Mouse (Mus musculus) embryonic fibroblast, embryonic 13.5 days (primary cell): ENCODE data around the gene Tinagl1. TPM values are rescaled to one million over a fixed set of nuclear protein-coding genes. Genes with fewer than 3 reads are reported as not detected.
A peak's percentile ranks its signal among the peaks of the same experiment; 100 is the strongest.

Experiments used
- H3K27ac ChIP-seq: 2 replicates; pipeline ENCODE4 v1.5.1; 2012; ENCODE audit warnings: low read length, control low read depth, inconsistent platforms; ENCODE audit not compliant: insufficient read depth
- H3K4me1 ChIP-seq: 2 replicates; pipeline ENCODE4 v1.6.1; 2011; ENCODE audit warnings: low read length; ENCODE audit not compliant: control insufficient read depth, insufficient read depth
- H3K4me3 ChIP-seq: 2 replicates; pipeline ENCODE4 v1.5.1; 2011; ENCODE audit warnings: mild to moderate bottlenecking, control low read depth, low read length; ENCODE audit not compliant: insufficient read depth
- CTCF ChIP-seq: IDR thresholded peaks from 2 replicates; pipeline ENCODE4 v1.5.1; 2011; ENCODE audit warnings: mild to moderate bottlenecking, control low read depth, low read length, moderate library complexity, borderline replicate concordance; ENCODE audit not compliant: insufficient read depth
- POLR2A ChIP-seq: IDR thresholded peaks from 2 replicates; pipeline ENCODE4 v1.6.1; 2011; ENCODE audit warnings: low read depth, mild to moderate bottlenecking, control low read depth, low read length, moderate library complexity
- polyA plus RNA-seq: library from polyadenylated mRNA; stranded (reverse); fragments of >200 nt; gene quantifications from 2 replicates; pipeline ENCODE4 v1.2.4, GENCODE M21; 2011; ENCODE audit warnings: low read depth; ENCODE audit not compliant: missing spikeins, insufficient read length

The Tinagl1 gene
- polyA plus RNA-seq, 1 experiment: 42.1 TPM

- Histone ChIP-seq H3K4me3 (no peak overlapping the region), H3K27ac (no peak overlapping the region)
- TF ChIP-seq POLR2A (no peak), CTCF (no peak)
Measured at GRCm38 (mm10) chr4:130148405-130148804, 26.5 kb downstream of the Tinagl1 start.

GRCm38 (mm10) chr4:130141786-130142185 is 33.1 kb downstream of the Tinagl1 start:
- TF ChIP-seq POLR2A (no peak), CTCF (no peak)
- no peaks in the 10 kb centered on the region for H3K4me1 ChIP-seq
- H3K27ac ChIP-seq: no peak overlapping the region
- no peak overlapping the region for H3K4me3 ChIP-seq

More at GRCm38 (mm10) chr4:130148405-130148804, 26.5 kb downstream of the Tinagl1 start:
- H3K4me1 ChIP-seq: no peaks in the 10 kb centered on the region

- no peaks in the 10 kb centered on the region for H3K4me1 ChIP-seq
- no peak for TF ChIP-seq POLR2A
- no peak for TF ChIP-seq CTCF
- no peak overlapping the region for H3K4me3 ChIP-seq
- H3K27ac ChIP-seq: no peak overlapping the region
Measured at GRCm38 (mm10) chr4:130140992-130141402, 33.9 kb downstream of the Tinagl1 start.

- Histone ChIP-seq H3K27ac (no peak within 1 kb of the TSS), H3K4me1 (no peaks in the 10 kb centered on the region), H3K4me3 (peak within 1 kb of the TSS; percentile 10; the same call in 1 of the 2 replicates)
- no peak for TF ChIP-seq CTCF
- TF ChIP-seq POLR2A: no peak
Measured at GRCm38 (mm10) chr4:130139214-130139492, 35.8 kb downstream of the Tinagl1 start, which contains the start of gene Hcrtr1. Hcrtr1 (minus strand) TSS chr4:130139359.

- TF ChIP-seq POLR2A (no peak), CTCF (peak; percentile 56)
- H3K4me3 ChIP-seq: peak overlapping the region; percentile 10; the same call in 1 of the 2 replicates
- H3K4me1 ChIP-seq: no peaks in the 10 kb centered on the region
- H3K27ac ChIP-seq: no peak overlapping the region
Measured at GRCm38 (mm10) chr4:130138441-130139213, 36.3 kb downstream of the Tinagl1 start.

- Histone ChIP-seq H3K4me1 (no peaks in the 10 kb centered on the region), H3K4me3 (no peak overlapping the region), H3K27ac (no peak overlapping the region)
- TF ChIP-seq POLR2A (no peak), CTCF (no peak)
Measured at GRCm38 (mm10) chr4:130133399-130133798, 41.5 kb downstream of the Tinagl1 start.

GRCm38 (mm10) chr4:130131448-130132105 is 43.3 kb downstream of the Tinagl1 start:
- Histone ChIP-seq H3K4me1 (0 out of 2 replicates have a peak, but pooled peaks cover 2% of the 10 kb centered on the region), H3K4me3 (no peak overlapping the region), H3K27ac (no peak overlapping the region)
- no peak for TF ChIP-seq POLR2A
- TF ChIP-seq CTCF: no peak

- 0 out of 2 replicates have a peak, but pooled peaks cover 9% of the 10 kb centered on the region for H3K4me1 ChIP-seq
- no peak for TF ChIP-seq POLR2A
- TF ChIP-seq CTCF: no peak
- no peak overlapping the region for H3K27ac ChIP-seq
- no peak overlapping the region for H3K4me3 ChIP-seq
Measured at GRCm38 (mm10) chr4:130130641-130131350, 44.1 kb downstream of the Tinagl1 start.

- Histone ChIP-seq H3K4me1 (0 out of 2 replicates have a peak, but pooled peaks cover 11% of the 10 kb centered on the region), H3K27ac (no peak overlapping the region), H3K4me3 (no peak overlapping the region)
- TF ChIP-seq POLR2A (no peak), CTCF (no peak)
Measured at GRCm38 (mm10) chr4:130130082-130130481, 44.8 kb downstream of the Tinagl1 start.
